Mouse (Mus musculus) olfactory bulb, adult 2 months (tissue): ENCODE results near the gene Zfp14.

Experiments
- CTCF ChIP-seq: fragments of 200-500 bp; IDR thresholded peaks from 2 replicates; pipeline ENCODE4 v1.5.1; 2012; ENCODE audit warnings: low read depth, mild to moderate bottlenecking, low read length, moderate library complexity; ENCODE audit not compliant: insufficient read depth
- POLR2A ChIP-seq: fragments of 200-500 bp; IDR thresholded peaks from 2 replicates; pipeline ENCODE4 v1.6.1; 2012; ENCODE audit warnings: mild to moderate bottlenecking, low read depth, low read length, moderate library complexity; ENCODE audit not compliant: insufficient read depth

GRCm38 (mm10) chr7:30050882-30051548 is at the start of gene Zfp14:
- TF ChIP-seq CTCF (no peak), POLR2A (no peak; the same call in 1 of the 2 replicates)
